Mouse (Mus musculus) heart, embryonic 11.5 days (tissue): ENCODE measurements around the gene Xylt1. TPM values are rescaled to one million over a fixed set of nuclear protein-coding genes. Genes with fewer than 3 reads are reported as not detected.

Experiments used
- ATAC-seq: fragments of 200-750 bp; cut with Nextera tagmentation; replicated peaks from 2 replicates; pipeline ENCODE4 v1.8.0; 2017; ENCODE audit warnings: moderate library complexity; ENCODE audit not compliant: insufficient number of reproducible peaks, low FRiP score, low TSS enrichment
- H3K27ac ChIP-seq: fragments of 300-500 bp; sonication (generic); 2 replicates; pipeline ENCODE4 v1.5.1; 2014; ENCODE audit warnings: mild to moderate bottlenecking, low read depth, low read length
- H3K27me3 ChIP-seq: fragments of 300-500 bp; sonication (generic); 2 replicates; pipeline ENCODE4 v1.6.1; 2014; ENCODE audit warnings: mild to moderate bottlenecking, low read length, mixed read lengths; ENCODE audit not compliant: control insufficient read depth, insufficient read depth
- H3K36me3 ChIP-seq: fragments of 300-500 bp; sonication (generic); 2 replicates; pipeline ENCODE4 v1.6.1; 2014; ENCODE audit warnings: mild to moderate bottlenecking, low read length, moderate library complexity, mixed read lengths; ENCODE audit not compliant: control insufficient read depth, insufficient read depth
- H3K4me1 ChIP-seq: fragments of 300-500 bp; sonication (generic); 2 replicates; pipeline ENCODE4 v1.6.1; 2014; ENCODE audit warnings: low read length; ENCODE audit not compliant: control insufficient read depth, insufficient read depth
- H3K4me2 ChIP-seq: fragments of 300-500 bp; sonication (generic); 2 replicates; pipeline ENCODE4 v1.6.1; 2014; ENCODE audit warnings: mild to moderate bottlenecking, moderate library complexity
- H3K4me3 ChIP-seq: fragments of 300-500 bp; sonication (generic); 2 replicates; pipeline ENCODE4 v1.5.1; 2014; ENCODE audit warnings: low read depth, low read length
- H3K9ac ChIP-seq: fragments of 300-500 bp; sonication (generic); 2 replicates; pipeline ENCODE4 v1.6.1; 2014; ENCODE audit warnings: mild to moderate bottlenecking, low read depth, low read length, moderate library complexity
- H3K9me3 ChIP-seq: fragments of 300-500 bp; sonication (generic); replicated peaks from 2 replicates; pipeline ENCODE4 v1.6.1; 2016; ENCODE audit warnings: low read length; ENCODE audit not compliant: control insufficient read depth
- WGBS: fragments of 180-500 bp; shearing (Covaris S2); extraction: QIAGEN DNeasy Blood & Tissue Kit; methylation state at CpG from one replicate; pipeline ENCODE4 v1.1.7; 2014; ENCODE audit not compliant: insufficient replicate concordance; 5-methylcytosine and 5-hydroxymethylcytosine counted together
- polyA plus RNA-seq: library from polyadenylated mRNA; unstranded; fragments of >200 nt; fragmentation: Nextera tagmentation; extraction: Ambion mirVana; gene quantifications from 2 replicates; pipeline ENCODE4 v1.2.1, GENCODE M21; 2014

Xylt1 gene
- polyA plus RNA-seq, 1 experiment from 2014 or later = 1.8 TPM

GRCm38 (mm10) chr7:117389048-117389447 is 8.3 kb downstream of the Xylt1 start:
- ATAC-seq = no peak
- H3K9ac ChIP-seq = no peak overlapping the region
- no peak overlapping the region for H3K27ac ChIP-seq
- H3K27me3 ChIP-seq = no peaks in the 10 kb centered on the region
- WGBS = 66% methylated on average over 3 of the region's 3 CpGs
- no peak overlapping the region for H3K4me3 ChIP-seq
- no peaks in the 10 kb centered on the region for H3K36me3 ChIP-seq
- peaks cover 3% of the 10 kb centered on the region for H3K4me1 ChIP-seq
- no peaks in the 10 kb centered on the region for H3K9me3 ChIP-seq
- H3K4me2 ChIP-seq = no peak overlapping the region

- Histone ChIP-seq H3K27me3 (no peaks in the 10 kb centered on the region), H3K27ac (no peak overlapping the region), H3K4me1 (peaks cover 17% of the 10 kb centered on the region), H3K9ac (no peak overlapping the region), H3K4me2 (no peak overlapping the region), H3K9me3 (no peaks in the 10 kb centered on the region), H3K4me3 (no peak overlapping the region), H3K36me3 (no peaks in the 10 kb centered on the region)
- ATAC-seq = no peak
- 76% methylated on average over 13 of the region's 13 CpGs for WGBS
Measured at GRCm38 (mm10) chr7:117392863-117393569, 12.2 kb downstream of the Xylt1 start.

- WGBS = 28% methylated on average over 4 of the region's 4 CpGs
- no peak overlapping the region for H3K4me2 ChIP-seq
Measured at GRCm38 (mm10) chr7:117393976-117394375, 13.2 kb downstream of the Xylt1 start.

GRCm38 (mm10) chr7:117394380-117394779 is 13.6 kb downstream of the Xylt1 start:
- no peak for ATAC-seq
- WGBS = 66% methylated on average over 6 of the region's 6 CpGs
- Histone ChIP-seq H3K9ac (no peak overlapping the region), H3K4me3 (no peak overlapping the region), H3K9me3 (no peaks in the 10 kb centered on the region), H3K27ac (no peak overlapping the region), H3K27me3 (no peaks in the 10 kb centered on the region), H3K36me3 (no peaks in the 10 kb centered on the region), H3K4me2 (no peak overlapping the region), H3K4me1 (peaks cover 17% of the 10 kb centered on the region)

More at GRCm38 (mm10) chr7:117393976-117394375, 13.2 kb downstream of the Xylt1 start:
- no peaks in the 10 kb centered on the region for H3K9me3 ChIP-seq
- no peak overlapping the region for H3K4me3 ChIP-seq
- peaks cover 17% of the 10 kb centered on the region for H3K4me1 ChIP-seq
- no peak overlapping the region for H3K27ac ChIP-seq
- H3K27me3 ChIP-seq = no peaks in the 10 kb centered on the region
- H3K9ac ChIP-seq = no peak overlapping the region
- H3K36me3 ChIP-seq = no peaks in the 10 kb centered on the region
- ATAC-seq = no peak

GRCm38 (mm10) chr7:117395511-117395910 is 14.7 kb downstream of the Xylt1 start:
- no peak overlapping the region for H3K4me3 ChIP-seq
- no peak overlapping the region for H3K4me2 ChIP-seq
- H3K9ac ChIP-seq = no peak overlapping the region
- no peak for ATAC-seq
- H3K27me3 ChIP-seq = no peaks in the 10 kb centered on the region
- WGBS = 74% methylated on average over 6 of the region's 6 CpGs
- no peak overlapping the region for H3K27ac ChIP-seq
- H3K9me3 ChIP-seq = no peaks in the 10 kb centered on the region
- H3K4me1 ChIP-seq = peaks cover 17% of the 10 kb centered on the region
- H3K36me3 ChIP-seq = no peaks in the 10 kb centered on the region

DNA sequence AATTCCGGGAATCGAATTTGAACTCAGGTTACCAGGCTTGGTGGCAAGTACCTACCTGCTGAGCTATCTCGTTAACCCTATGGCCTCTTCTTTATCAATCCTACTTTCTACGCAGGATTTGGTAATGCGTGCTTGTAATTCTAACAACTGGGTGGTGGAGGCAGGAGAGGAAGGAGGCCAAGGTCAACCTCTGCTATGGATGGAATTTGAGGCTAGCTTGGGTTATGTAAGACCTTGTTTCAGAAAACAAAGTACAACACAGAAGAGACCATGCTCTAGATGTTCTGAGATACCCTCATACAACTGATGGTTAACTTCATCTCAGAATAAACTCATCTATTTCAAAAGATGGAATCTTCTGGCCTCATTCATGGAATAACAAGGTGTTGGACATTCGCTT is 17.1 kb downstream of the Xylt1 start:
- no peaks in the 10 kb centered on the region for H3K9me3 ChIP-seq
- no peaks in the 10 kb centered on the region for H3K36me3 ChIP-seq
- no peak overlapping the region for H3K9ac ChIP-seq
- H3K27ac ChIP-seq = no peak overlapping the region
- peaks cover 17% of the 10 kb centered on the region for H3K4me1 ChIP-seq
- WGBS = 89% methylated on average over 6 of the region's 6 CpGs
- no peak for ATAC-seq
- H3K4me2 ChIP-seq = no peak overlapping the region
- no peak overlapping the region for H3K4me3 ChIP-seq
- no peaks in the 10 kb centered on the region for H3K27me3 ChIP-seq

DNA sequence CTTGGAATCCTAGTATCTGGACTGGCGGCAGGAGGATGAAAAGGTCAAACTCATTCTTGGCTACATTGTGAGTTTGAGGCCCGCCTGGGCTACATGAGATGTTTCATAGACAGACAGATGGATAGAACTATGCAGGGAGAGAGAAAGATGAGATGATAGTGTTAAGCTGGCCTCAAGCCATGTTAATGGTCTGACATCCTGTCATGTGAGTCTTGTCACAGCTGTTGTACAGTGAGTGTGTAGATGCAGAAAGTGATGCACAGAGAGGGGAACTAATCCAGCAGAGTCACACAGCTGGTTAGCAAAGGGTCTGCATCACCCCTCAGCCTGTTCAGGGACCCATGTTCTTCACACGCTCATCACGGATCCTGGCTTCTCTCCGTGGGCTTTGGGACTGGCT is 19.2 kb downstream of the Xylt1 start:
- no peak overlapping the region for H3K4me3 ChIP-seq
- ATAC-seq = no peak
- H3K9ac ChIP-seq = no peak overlapping the region
- no peak overlapping the region for H3K4me2 ChIP-seq
- no peaks in the 10 kb centered on the region for H3K9me3 ChIP-seq
- WGBS = 92% methylated on average over 5 of the region's 5 CpGs
- no peaks in the 10 kb centered on the region for H3K27me3 ChIP-seq
- H3K36me3 ChIP-seq = no peaks in the 10 kb centered on the region
- peaks cover 10% of the 10 kb centered on the region; the same call in 1 of the 2 replicates for H3K4me1 ChIP-seq
- H3K27ac ChIP-seq = no peak overlapping the region

DNA sequence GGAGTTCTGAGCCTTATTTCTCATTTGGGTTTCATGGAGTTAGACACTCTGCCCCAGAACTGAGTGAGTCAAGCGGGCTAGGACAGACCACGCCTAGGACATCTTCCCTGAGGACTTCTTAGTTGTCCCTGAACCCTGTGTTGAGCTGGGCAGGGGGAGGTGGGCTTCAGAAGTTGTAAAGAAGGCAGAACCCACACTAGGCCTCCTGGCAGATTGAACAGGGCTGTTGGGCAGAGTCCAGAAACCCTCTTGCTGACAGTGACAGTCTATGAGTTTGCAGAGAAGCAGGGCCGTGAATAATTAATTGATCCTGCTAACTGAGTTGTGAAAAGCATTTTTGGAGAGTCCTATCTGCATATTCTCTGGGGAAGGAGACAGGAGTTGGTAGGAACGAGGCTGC is 20.8 kb downstream of the Xylt1 start:
- Histone ChIP-seq H3K4me1 (peaks cover 14% of the 10 kb centered on the region; the same call in 1 of the 2 replicates), H3K4me3 (no peak overlapping the region), H3K27ac (no peak overlapping the region), H3K9me3 (no peaks in the 10 kb centered on the region), H3K27me3 (no peaks in the 10 kb centered on the region), H3K36me3 (no peaks in the 10 kb centered on the region), H3K9ac (no peak overlapping the region), H3K4me2 (no peak overlapping the region)
- WGBS = 77% methylated on average over 4 of the region's 4 CpGs
- ATAC-seq = no peak

DNA sequence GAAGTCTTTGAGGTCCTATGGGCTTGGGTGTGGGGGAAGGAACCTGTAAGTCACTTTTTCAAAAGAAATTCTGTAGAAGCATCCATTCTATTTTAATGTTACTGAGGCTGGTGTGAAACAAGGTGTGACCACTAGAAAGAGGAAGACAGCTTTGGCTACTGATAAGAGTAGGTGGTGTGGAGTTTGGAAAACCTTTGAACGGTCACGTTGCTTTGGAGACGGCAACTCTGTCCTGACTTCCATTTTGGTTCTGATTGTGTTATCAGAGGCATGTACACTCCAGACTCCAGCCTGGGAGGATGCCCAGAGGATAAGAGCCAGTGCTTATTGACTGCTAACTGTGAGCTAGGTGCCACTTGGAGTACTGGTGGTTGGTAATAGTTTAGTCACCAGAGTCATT is 25.6 kb downstream of the Xylt1 start:
- Histone ChIP-seq H3K27ac (no peak overlapping the region), H3K36me3 (no peaks in the 10 kb centered on the region), H3K9me3 (no peaks in the 10 kb centered on the region), H3K4me2 (no peak overlapping the region), H3K9ac (no peak overlapping the region), H3K4me3 (no peak overlapping the region), H3K4me1 (peaks cover 9% of the 10 kb centered on the region), H3K27me3 (no peaks in the 10 kb centered on the region)
- ATAC-seq = no peak
- 8% methylated on average over 3 of the region's 3 CpGs for WGBS
